Mouse (Mus musculus): ENCODE measurements around the gene Plppr2.

DNA sequence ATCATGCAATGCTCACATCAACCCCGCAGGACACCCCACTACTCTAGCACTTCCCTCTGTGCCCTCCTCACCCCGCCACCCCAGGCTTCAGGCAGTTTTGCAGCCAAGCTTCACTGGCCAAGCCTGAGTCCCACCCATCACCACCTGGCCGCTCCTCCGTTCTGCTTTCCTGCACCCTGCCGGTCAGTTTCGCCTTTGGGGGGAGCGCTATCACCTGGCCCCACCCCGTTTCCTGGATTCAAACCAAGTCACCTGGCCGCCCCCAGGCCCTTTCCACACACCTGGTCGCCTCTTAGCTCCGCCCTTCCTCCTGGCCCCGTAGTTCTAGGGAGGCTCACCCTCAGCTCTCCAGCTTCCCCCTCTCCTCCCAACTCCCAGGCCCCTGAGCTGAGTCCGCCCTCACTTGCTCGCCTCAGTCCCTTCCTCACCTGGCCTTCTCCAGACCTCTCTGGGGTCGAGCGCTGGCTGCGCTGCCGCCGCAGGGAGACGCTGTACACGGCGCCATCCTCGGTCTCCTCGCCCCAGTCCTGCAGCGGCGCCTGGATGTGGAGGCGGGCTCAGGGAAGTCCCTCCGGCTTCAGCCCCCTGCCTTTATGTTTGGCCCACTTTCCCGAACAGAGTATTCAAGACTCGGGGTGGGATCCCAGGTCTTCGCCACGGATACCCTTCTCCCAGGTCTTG lies 51.7 kb downstream of the Plppr2 start:
- TF ChIP-seq CTCF (IDR thresholded peaks at IDR 0.05; ENCODE audit: low read depth): no peak
- no peak for TF ChIP-seq EP300 (IDR thresholded peaks at IDR 0.05; ENCODE audit: low read depth)

Measured in heart, postnatal 0 days (tissue).